Mouse (Mus musculus): Measurements from ENCODE around the gene Zfp319. TPM values are rescaled to one million over a fixed set of nuclear protein-coding genes. Genes with fewer than 3 reads are reported as not detected.
"Not testable (repeated sequence)": the region's sequence is repeated elsewhere in the genome, so short reads cannot be mapped to it uniquely, and the experiment has no call there.

Gene Zfp319
- polyA plus RNA-seq (2015; fragmentation: Nextera tagmentation; extraction: Ambion mirVana) = 6.4 and 6.6 TPM in 2 replicates

- peak; percentile 96 for ATAC-seq (replicated peaks; ENCODE audit: extremely low read depth, insufficient read depth, low FRiP score)
- peak within 1 kb of the TSS; percentile 94 for H3K4me3 ChIP-seq (ENCODE audit: low read length)
- H3K27ac ChIP-seq (ENCODE audit: low read length) = peak within 1 kb of the TSS; percentile 99
- H3K9me3 ChIP-seq (replicated peaks; ENCODE audit: control insufficient read depth, low read length) = peaks cover 3% of the 10 kb centered on the region; the same call in 1 of the 2 replicates
- under 1% methylated on average over 75 of the region's 80 CpGs for WGBS
- H3K27me3 ChIP-seq (ENCODE audit: control insufficient read depth, insufficient read depth, low read length) = no peaks in the 10 kb centered on the region
- peak within 1 kb of the TSS; percentile 90 for H3K4me2 ChIP-seq (ENCODE audit: low read depth, low read length)
- peaks cover 16% of the 10 kb centered on the region for H3K4me1 ChIP-seq (ENCODE audit: control insufficient read depth, insufficient read depth, low read length)
- peaks cover 38% of the 10 kb centered on the region for H3K36me3 ChIP-seq (ENCODE audit: control insufficient read depth, insufficient read depth)
- H3K9ac ChIP-seq (ENCODE audit: low read length) = peak within 1 kb of the TSS; percentile 98
These were observed at the start of gene Zfp319, which contains the start of gene Usb1 for GRCm38 (mm10) chr8:95331720-95332436. Zfp319 (minus strand) TSS chr8:95331950. Usb1 (plus strand) TSS chr8:95332284.

- ATAC-seq (replicated peaks; ENCODE audit: extremely low read depth, insufficient read depth, low FRiP score) = no peak
- H3K9ac ChIP-seq (ENCODE audit: low read length) = no peak overlapping the region
- 0 out of 2 replicates have a peak overlapping the region, but pooled peaks have one; percentile 10 for H3K27ac ChIP-seq (ENCODE audit: low read length)
- no peak overlapping the region for H3K4me2 ChIP-seq (ENCODE audit: low read depth, low read length)
- H3K27me3 ChIP-seq (ENCODE audit: control insufficient read depth, insufficient read depth, low read length) = no peaks in the 10 kb centered on the region
- H3K9me3 ChIP-seq (replicated peaks; ENCODE audit: control insufficient read depth, low read length) = no peaks in the 10 kb centered on the region
- H3K36me3 ChIP-seq (ENCODE audit: control insufficient read depth, insufficient read depth) = no peaks in the 10 kb centered on the region
- H3K4me1 ChIP-seq (ENCODE audit: control insufficient read depth, insufficient read depth, low read length) = peaks cover 14% of the 10 kb centered on the region
- no peak overlapping the region for H3K4me3 ChIP-seq (ENCODE audit: low read length)
These were observed 49.2 kb upstream of the Zfp319 start for GRCm38 (mm10) chr8:95380953-95381352.

- H3K9ac ChIP-seq (ENCODE audit: low read length); H3K4me2 ChIP-seq (ENCODE audit: low read depth, low read length); H3K36me3 ChIP-seq (ENCODE audit: control insufficient read depth, insufficient read depth); H3K4me3 ChIP-seq (ENCODE audit: low read length); H3K9me3 ChIP-seq (replicated peaks; ENCODE audit: control insufficient read depth, low read length); H3K27ac ChIP-seq (ENCODE audit: low read length); ATAC-seq (replicated peaks; ENCODE audit: extremely low read depth, insufficient read depth, low FRiP score); H3K27me3 ChIP-seq (ENCODE audit: control insufficient read depth, insufficient read depth, low read length): not testable (repeated sequence)
- WGBS = 96% methylated on average over 11 of the region's 11 CpGs
- peaks cover 15% of the 10 kb centered on the region for H3K4me1 ChIP-seq (ENCODE audit: control insufficient read depth, insufficient read depth, low read length)
These were observed 47.2 kb upstream of the Zfp319 start for GRCm38 (mm10) chr8:95378928-95379327.

DNA sequence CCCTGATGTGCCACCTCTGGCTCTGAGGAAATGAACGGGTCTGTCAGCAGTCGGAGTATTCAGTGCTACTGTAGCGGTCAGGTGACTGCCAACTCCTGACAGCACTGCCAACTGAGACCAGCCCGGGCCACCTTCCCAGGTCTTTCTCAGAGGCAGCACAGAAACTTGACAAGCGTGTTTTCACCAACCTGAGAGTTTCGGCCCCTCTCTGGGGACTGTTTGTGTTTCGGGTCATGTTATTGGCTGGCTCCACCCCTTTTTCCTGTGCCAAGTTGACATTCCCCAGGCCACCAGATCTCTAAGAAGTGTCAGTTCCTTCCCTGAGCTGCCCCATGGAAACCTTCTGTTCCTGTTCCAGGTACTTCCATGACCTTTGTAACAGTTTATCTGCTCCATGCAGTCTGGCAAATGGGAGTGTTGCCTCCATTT lies 46.1 kb upstream of the Zfp319 start:
- Histone ChIP-seq H3K27me3 (ENCODE audit: control insufficient read depth, insufficient read depth, low read length) (no peaks in the 10 kb centered on the region), H3K27ac (ENCODE audit: low read length) (peak overlapping the region; percentile 80), H3K4me3 (ENCODE audit: low read length) (no peak overlapping the region), H3K4me1 (ENCODE audit: control insufficient read depth, insufficient read depth, low read length) (peaks cover 26% of the 10 kb centered on the region), H3K9me3 (replicated peaks; ENCODE audit: control insufficient read depth, low read length) (no peaks in the 10 kb centered on the region), H3K4me2 (ENCODE audit: low read depth, low read length) (peak overlapping the region; percentile 38), H3K36me3 (ENCODE audit: control insufficient read depth, insufficient read depth) (peaks cover 1% of the 10 kb centered on the region), H3K9ac (ENCODE audit: low read length) (peak overlapping the region; percentile 49)
- ATAC-seq (replicated peaks; ENCODE audit: extremely low read depth, insufficient read depth, low FRiP score) = peak; percentile 74
- WGBS = 9% methylated on average over 7 of the region's 7 CpGs

DNA sequence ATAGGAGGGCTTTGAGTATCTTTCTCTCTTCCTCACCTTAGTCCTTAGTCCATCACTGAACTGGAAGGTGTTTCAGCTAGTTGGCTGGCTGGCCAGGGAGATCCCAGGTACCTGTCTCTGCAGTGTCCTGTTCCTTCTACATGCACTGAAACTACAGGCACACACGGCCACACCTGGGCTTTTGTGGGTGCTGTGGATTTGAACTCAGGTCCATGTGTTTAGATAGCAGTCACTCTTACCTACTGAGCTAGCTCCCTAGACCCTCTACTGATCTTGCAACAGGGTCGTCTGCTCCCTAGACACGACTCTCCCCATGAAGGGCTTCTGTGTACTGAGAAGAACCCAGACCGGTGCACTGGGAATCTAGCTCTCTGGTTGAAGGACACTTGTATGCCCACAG lies 45.4 kb upstream of the Zfp319 start:
- Histone ChIP-seq H3K4me2 (ENCODE audit: low read depth, low read length) (no peak overlapping the region), H3K36me3 (ENCODE audit: control insufficient read depth, insufficient read depth) (peaks cover 5% of the 10 kb centered on the region), H3K4me3 (ENCODE audit: low read length) (no peak overlapping the region), H3K9me3 (replicated peaks; ENCODE audit: control insufficient read depth, low read length) (no peaks in the 10 kb centered on the region), H3K27ac (ENCODE audit: low read length) (peak overlapping the region; percentile 80), H3K4me1 (ENCODE audit: control insufficient read depth, insufficient read depth, low read length) (peaks cover 30% of the 10 kb centered on the region), H3K9ac (ENCODE audit: low read length) (no peak overlapping the region), H3K27me3 (ENCODE audit: control insufficient read depth, insufficient read depth, low read length) (no peaks in the 10 kb centered on the region)
- no peak for ATAC-seq (replicated peaks; ENCODE audit: extremely low read depth, insufficient read depth, low FRiP score)
- WGBS = 54% methylated on average over 4 of the region's 4 CpGs

GRCm38 (mm10) chr8:95376309-95376999 lies 44.7 kb upstream of the Zfp319 start:
- no peak overlapping the region; the same call in 1 of the 2 replicates for H3K27ac ChIP-seq (ENCODE audit: low read length)
- no peak overlapping the region for H3K4me2 ChIP-seq (ENCODE audit: low read depth, low read length)
- H3K9me3 ChIP-seq (replicated peaks; ENCODE audit: control insufficient read depth, low read length) = no peaks in the 10 kb centered on the region
- 70% methylated on average over 12 of the region's 12 CpGs for whole genome bisulfite sequencing
- no peak for ATAC-seq (replicated peaks; ENCODE audit: extremely low read depth, insufficient read depth, low FRiP score)
- peaks cover 30% of the 10 kb centered on the region for H3K4me1 ChIP-seq (ENCODE audit: control insufficient read depth, insufficient read depth, low read length)
- H3K27me3 ChIP-seq (ENCODE audit: control insufficient read depth, insufficient read depth, low read length) = no peaks in the 10 kb centered on the region
- peaks cover 7% of the 10 kb centered on the region for H3K36me3 ChIP-seq (ENCODE audit: control insufficient read depth, insufficient read depth)
- H3K9ac ChIP-seq (ENCODE audit: low read length) = 0 out of 2 replicates have a peak overlapping the region, but pooled peaks have one; percentile 6
- H3K4me3 ChIP-seq (ENCODE audit: low read length) = no peak overlapping the region

GRCm38 (mm10) chr8:95375374-95375930 lies 43.7 kb upstream of the Zfp319 start:
- Histone ChIP-seq H3K9me3 (replicated peaks; ENCODE audit: control insufficient read depth, low read length) (no peaks in the 10 kb centered on the region), H3K4me1 (ENCODE audit: control insufficient read depth, insufficient read depth, low read length) (peaks cover 30% of the 10 kb centered on the region), H3K27me3 (ENCODE audit: control insufficient read depth, insufficient read depth, low read length) (no peaks in the 10 kb centered on the region), H3K36me3 (ENCODE audit: control insufficient read depth, insufficient read depth) (peaks cover 7% of the 10 kb centered on the region), H3K4me2 (ENCODE audit: low read depth, low read length) (no peak overlapping the region), H3K9ac (ENCODE audit: low read length) (no peak overlapping the region), H3K4me3 (ENCODE audit: low read length) (no peak overlapping the region), H3K27ac (ENCODE audit: low read length) (0 out of 2 replicates have a peak overlapping the region, but pooled peaks have one; percentile 13)
- 75% methylated on average over 7 of the region's 7 CpGs for WGBS
- no peak for ATAC-seq (replicated peaks; ENCODE audit: extremely low read depth, insufficient read depth, low FRiP score)

- no peak overlapping the region for H3K4me2 ChIP-seq (ENCODE audit: low read depth, low read length)
- WGBS = 73% methylated on average over 3 of the region's 3 CpGs
These were observed 42.7 kb upstream of the Zfp319 start for GRCm38 (mm10) chr8:95374429-95374828.

More at GRCm38 (mm10) chr8:95374429-95374828, 42.7 kb upstream of the Zfp319 start:
- Histone ChIP-seq H3K9ac (ENCODE audit: low read length) (no peak overlapping the region), H3K36me3 (ENCODE audit: control insufficient read depth, insufficient read depth) (peaks cover 12% of the 10 kb centered on the region), H3K27me3 (ENCODE audit: control insufficient read depth, insufficient read depth, low read length) (no peaks in the 10 kb centered on the region), H3K4me1 (ENCODE audit: control insufficient read depth, insufficient read depth, low read length) (peaks cover 32% of the 10 kb centered on the region), H3K9me3 (replicated peaks; ENCODE audit: control insufficient read depth, low read length) (no peaks in the 10 kb centered on the region), H3K27ac (ENCODE audit: low read length) (peak overlapping the region; percentile 27; the same call in 1 of the 2 replicates), H3K4me3 (ENCODE audit: low read length) (no peak overlapping the region)
- no peak for ATAC-seq (replicated peaks; ENCODE audit: extremely low read depth, insufficient read depth, low FRiP score)

Data from heart, embryonic 16.5 days (tissue).